Mouse (Mus musculus): ENCODE measurements around the gene Degs1. TPM values are rescaled to one million over a fixed set of nuclear protein-coding genes. Genes with fewer than 3 reads are reported as not detected.
A peak's percentile ranks its signal among the peaks of the same experiment; 100 is the strongest.

Degs1 gene
- polyA plus RNA-seq, 1 experiment from 2014 or later, result 219 TPM

- Histone ChIP-seq H3K4me3 (ENCODE audit: low read depth, low read length) (no peak overlapping the region), H3K27ac (ENCODE audit: low read length) (peak overlapping the region; percentile 84), H3K4me2 (replicated peaks; ENCODE audit: low read depth, low read length) (no peak overlapping the region), H3K9me3 (ENCODE audit: low read length) (no peaks in the 10 kb centered on the region), H3K4me1 (ENCODE audit: insufficient read depth, low read depth, low read length) (0 out of 2 replicates have a peak, but pooled peaks cover 4% of the 10 kb centered on the region), H3K27me3 (replicated peaks; ENCODE audit: insufficient read depth, low read length) (no peaks in the 10 kb centered on the region), H3K36me3 (ENCODE audit: insufficient read depth, low read length) (no peaks in the 10 kb centered on the region), H3K9ac (replicated peaks; ENCODE audit: low read depth) (no peak overlapping the region)
- peak; percentile 82 for ATAC-seq
- peak; percentile 90 for DNase-seq (ENCODE audit: low spot score)
- 64% methylated on average over 11 of the region's 11 CpGs for WGBS
- TF ChIP-seq CTCF (IDR thresholded peaks at IDR 0.05) (no peak), EP300 (IDR thresholded peaks at IDR 0.05) (peak; percentile 92)
These were observed 26.4 kb downstream of the Degs1 start for GRCm38 (mm10) chr1:182256041-182256680.

DNA sequence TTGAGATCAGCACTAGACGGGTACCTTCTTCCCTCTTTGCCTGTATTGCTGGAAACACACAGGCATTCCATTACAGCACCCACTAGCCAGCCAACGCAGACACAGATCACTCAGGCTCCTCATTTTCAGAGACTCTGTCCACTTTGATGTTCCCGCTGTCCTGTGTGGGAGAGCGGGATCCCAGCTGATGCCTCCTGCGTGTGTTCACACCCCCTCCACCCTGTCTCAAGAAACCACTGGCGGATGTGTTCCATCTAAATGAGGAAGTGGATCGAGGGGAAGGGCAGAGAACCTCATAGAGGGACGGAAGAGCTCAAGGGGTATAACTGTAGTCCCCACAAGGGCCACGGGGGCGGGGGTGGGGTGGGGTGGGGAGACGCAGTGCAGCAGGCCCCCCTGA lies 27.6 kb downstream of the Degs1 start:
- Histone ChIP-seq H3K4me1 (ENCODE audit: insufficient read depth, low read depth, low read length) (0 out of 2 replicates have a peak, but pooled peaks cover 4% of the 10 kb centered on the region), H3K36me3 (ENCODE audit: insufficient read depth, low read length) (no peaks in the 10 kb centered on the region), H3K27me3 (replicated peaks; ENCODE audit: insufficient read depth, low read length) (no peaks in the 10 kb centered on the region), H3K27ac (ENCODE audit: low read length) (peak overlapping the region; percentile 84), H3K4me3 (ENCODE audit: low read depth, low read length) (no peak overlapping the region), H3K9ac (replicated peaks; ENCODE audit: low read depth) (no peak overlapping the region), H3K4me2 (replicated peaks; ENCODE audit: low read depth, low read length) (no peak overlapping the region), H3K9me3 (ENCODE audit: low read length) (no peaks in the 10 kb centered on the region)
- 64% methylated on average over 11 of the region's 11 CpGs for WGBS
- TF ChIP-seq EP300 (IDR thresholded peaks at IDR 0.05), result no peak
- ATAC-seq, result no peak
- DNase-seq (ENCODE audit: low spot score), result no peak

- Histone ChIP-seq H3K9ac (replicated peaks; ENCODE audit: low read depth) (no peak overlapping the region), H3K27me3 (replicated peaks; ENCODE audit: insufficient read depth, low read length) (no peaks in the 10 kb centered on the region), H3K4me1 (ENCODE audit: insufficient read depth, low read depth, low read length) (0 out of 2 replicates have a peak, but pooled peaks cover 4% of the 10 kb centered on the region), H3K36me3 (ENCODE audit: insufficient read depth, low read length) (no peaks in the 10 kb centered on the region), H3K4me3 (ENCODE audit: low read depth, low read length) (no peak overlapping the region), H3K27ac (ENCODE audit: low read length) (peak overlapping the region; percentile 84), H3K9me3 (ENCODE audit: low read length) (no peaks in the 10 kb centered on the region), H3K4me2 (replicated peaks; ENCODE audit: low read depth, low read length) (no peak overlapping the region)
- DNase-seq (ENCODE audit: low spot score) (no peak), ATAC-seq (peak; percentile 11; the same call in 1 of the 2 replicates)
- WGBS, result 79% methylated on average over 8 of the region's 8 CpGs
- TF ChIP-seq EP300 (IDR thresholded peaks at IDR 0.05), result no peak
- TF ChIP-seq CTCF (IDR thresholded peaks at IDR 0.05), result no peak
These were observed 28.0 kb downstream of the Degs1 start for GRCm38 (mm10) chr1:182254618-182255017.

DNA sequence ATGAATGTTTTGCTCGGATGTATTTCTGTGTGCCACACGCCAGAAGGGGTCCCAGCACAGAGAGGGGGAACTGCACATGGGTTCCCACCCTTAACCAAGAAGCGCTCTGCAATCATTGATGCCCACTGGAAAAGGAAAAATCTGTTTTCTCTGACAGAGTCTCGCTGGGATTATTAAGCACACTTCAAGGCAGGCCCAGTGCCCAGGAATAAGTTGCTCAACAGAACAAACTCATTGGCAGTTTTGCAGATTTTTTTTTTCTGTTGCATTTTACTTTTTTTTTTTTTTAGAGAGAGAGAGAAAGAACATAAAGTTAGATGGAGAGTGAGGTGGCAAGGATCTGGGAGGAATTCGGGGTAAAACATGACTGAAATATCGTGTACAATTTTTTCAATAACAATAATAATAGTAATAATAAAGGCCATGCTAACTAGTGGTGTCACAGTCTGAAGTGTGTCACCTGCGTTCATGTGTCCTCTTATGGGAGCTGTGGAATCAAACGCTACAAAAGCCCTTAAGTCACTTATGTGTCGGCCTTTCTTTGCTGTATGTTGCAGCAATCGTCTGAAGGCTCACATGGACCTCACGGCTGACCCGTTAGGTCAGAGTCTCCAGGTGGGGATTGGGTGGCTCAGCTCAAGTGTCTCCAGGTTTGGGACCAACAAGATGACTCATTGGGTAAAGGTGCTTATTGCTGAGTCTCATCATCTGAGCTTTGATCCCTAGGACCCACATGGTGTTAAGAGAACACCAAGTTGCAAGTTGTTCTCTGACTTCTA lies 28.7 kb downstream of the Degs1 start:
- H3K27me3 ChIP-seq (replicated peaks; ENCODE audit: insufficient read depth, low read length), result no peaks in the 10 kb centered on the region
- ATAC-seq, result peak; percentile 71

DNA sequence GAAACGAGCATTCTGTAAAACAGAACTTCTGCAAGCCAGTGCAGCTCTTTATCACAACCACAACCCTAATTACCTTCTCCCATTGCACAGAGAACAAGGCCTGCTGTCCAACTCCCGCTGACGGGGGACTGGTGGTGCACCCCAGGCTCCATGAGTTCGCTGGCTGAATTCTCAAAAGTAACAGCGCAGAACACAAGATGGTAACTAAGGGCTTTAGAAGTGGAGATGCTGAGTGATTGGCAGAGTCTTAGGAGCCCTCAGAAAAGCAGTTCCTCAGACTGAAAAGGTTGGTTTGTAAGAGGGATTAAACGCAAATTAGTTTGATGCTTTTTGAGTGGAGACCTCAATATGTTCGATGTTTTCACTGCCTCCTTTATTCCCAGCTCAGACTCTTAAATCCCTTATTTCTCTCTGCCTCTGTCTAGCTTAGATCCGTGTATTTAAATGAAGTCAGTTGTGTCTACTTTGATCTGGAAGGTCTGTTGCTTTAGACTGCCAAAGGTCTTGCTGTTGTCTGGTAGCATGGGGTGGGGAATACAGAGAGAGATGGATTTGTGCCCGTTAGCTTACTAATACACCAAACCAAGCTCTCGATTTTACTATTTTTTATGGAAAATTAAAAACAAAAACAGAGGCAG lies 30.0 kb downstream of the Degs1 start:
- DNase-seq (ENCODE audit: low spot score), result no peak
- no peak for ATAC-seq
- no peak overlapping the region for H3K4me3 ChIP-seq (ENCODE audit: low read depth, low read length)
- H3K4me1 ChIP-seq (ENCODE audit: insufficient read depth, low read depth, low read length), result 0 out of 2 replicates have a peak, but pooled peaks cover 4% of the 10 kb centered on the region
- H3K36me3 ChIP-seq (ENCODE audit: insufficient read depth, low read length), result no peaks in the 10 kb centered on the region
- H3K9ac ChIP-seq (replicated peaks; ENCODE audit: low read depth), result no peak overlapping the region
- no peak for TF ChIP-seq EP300 (IDR thresholded peaks at IDR 0.05)
- TF ChIP-seq CTCF (IDR thresholded peaks at IDR 0.05), result no peak
- H3K4me2 ChIP-seq (replicated peaks; ENCODE audit: low read depth, low read length), result no peak overlapping the region
- WGBS, result 84% methylated on average over 10 of the region's 10 CpGs
- no peak overlapping the region for H3K27ac ChIP-seq (ENCODE audit: low read length)
- H3K9me3 ChIP-seq (ENCODE audit: low read length), result no peaks in the 10 kb centered on the region
- H3K27me3 ChIP-seq (replicated peaks; ENCODE audit: insufficient read depth, low read length), result no peaks in the 10 kb centered on the region

More for the DNA sequence above, 28.7 kb downstream of the Degs1 start:
- no peak overlapping the region for H3K4me2 ChIP-seq (replicated peaks; ENCODE audit: low read depth, low read length)
- peak; percentile 78 for DNase-seq (ENCODE audit: low spot score)
- peak; percentile 8; the same call in 1 of the 2 replicates for TF ChIP-seq EP300 (IDR thresholded peaks at IDR 0.05)
- no peak for TF ChIP-seq CTCF (IDR thresholded peaks at IDR 0.05)
- H3K9ac ChIP-seq (replicated peaks; ENCODE audit: low read depth), result no peak overlapping the region
- no peaks in the 10 kb centered on the region for H3K9me3 ChIP-seq (ENCODE audit: low read length)
- H3K27ac ChIP-seq (ENCODE audit: low read length), result peak overlapping the region; percentile 43; the same call in 1 of the 2 replicates
- 63% methylated on average over 12 of the region's 12 CpGs for WGBS
- no peak overlapping the region for H3K4me3 ChIP-seq (ENCODE audit: low read depth, low read length)
- 0 out of 2 replicates have a peak, but pooled peaks cover 4% of the 10 kb centered on the region for H3K4me1 ChIP-seq (ENCODE audit: insufficient read depth, low read depth, low read length)
- no peaks in the 10 kb centered on the region for H3K36me3 ChIP-seq (ENCODE audit: insufficient read depth, low read length)

DNA sequence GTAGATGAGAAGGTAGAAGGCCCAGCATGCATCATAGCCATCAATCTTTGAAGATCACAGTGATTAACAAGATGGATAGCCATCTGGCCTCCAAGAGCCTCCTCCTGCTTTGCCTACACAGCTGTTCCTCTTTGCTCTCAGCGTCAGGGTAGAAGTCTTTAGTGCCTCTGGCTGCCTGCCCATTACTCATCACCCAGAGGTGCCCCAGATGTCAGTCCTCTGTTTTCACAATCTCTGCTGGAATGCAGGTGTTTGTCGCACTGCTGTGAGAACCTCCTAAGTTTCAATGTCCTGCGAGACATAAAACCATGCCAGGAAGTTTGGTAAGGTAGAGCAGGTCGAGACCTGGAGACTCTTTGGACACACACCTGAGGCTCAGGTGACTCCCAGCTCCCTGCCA lies 31.9 kb downstream of the Degs1 start:
- WGBS, result 38% methylated on average over 4 of the region's 4 CpGs
- Histone ChIP-seq H3K27ac (ENCODE audit: low read length) (no peak overlapping the region), H3K9ac (replicated peaks; ENCODE audit: low read depth) (no peak overlapping the region), H3K36me3 (ENCODE audit: insufficient read depth, low read length) (no peaks in the 10 kb centered on the region), H3K9me3 (ENCODE audit: low read length) (no peaks in the 10 kb centered on the region), H3K27me3 (replicated peaks; ENCODE audit: insufficient read depth, low read length) (no peaks in the 10 kb centered on the region), H3K4me2 (replicated peaks; ENCODE audit: low read depth, low read length) (no peak overlapping the region), H3K4me1 (ENCODE audit: insufficient read depth, low read depth, low read length) (0 out of 2 replicates have a peak, but pooled peaks cover 4% of the 10 kb centered on the region), H3K4me3 (ENCODE audit: low read depth, low read length) (no peak overlapping the region)
- DNase-seq (ENCODE audit: low spot score) (no peak), ATAC-seq (no peak)
- no peak for TF ChIP-seq EP300 (IDR thresholded peaks at IDR 0.05)
- no peak for TF ChIP-seq CTCF (IDR thresholded peaks at IDR 0.05)
